Mouse (Mus musculus): ENCODE measurements around the gene Prss32.
"Not testable (repeated sequence)": the region's sequence is repeated elsewhere in the genome, so short reads cannot be mapped to it uniquely, and the experiment has no call there.

Gene Prss32

GRCm38 (mm10) chr17:23843141-23843811, 379 bp upstream of the Prss32 start:
- no peak for DNase-seq

- no peak for DNase-seq
Observed at GRCm38 (mm10) chr17:23850028-23850427, 6.4 kb downstream of the Prss32 start.

DNA sequence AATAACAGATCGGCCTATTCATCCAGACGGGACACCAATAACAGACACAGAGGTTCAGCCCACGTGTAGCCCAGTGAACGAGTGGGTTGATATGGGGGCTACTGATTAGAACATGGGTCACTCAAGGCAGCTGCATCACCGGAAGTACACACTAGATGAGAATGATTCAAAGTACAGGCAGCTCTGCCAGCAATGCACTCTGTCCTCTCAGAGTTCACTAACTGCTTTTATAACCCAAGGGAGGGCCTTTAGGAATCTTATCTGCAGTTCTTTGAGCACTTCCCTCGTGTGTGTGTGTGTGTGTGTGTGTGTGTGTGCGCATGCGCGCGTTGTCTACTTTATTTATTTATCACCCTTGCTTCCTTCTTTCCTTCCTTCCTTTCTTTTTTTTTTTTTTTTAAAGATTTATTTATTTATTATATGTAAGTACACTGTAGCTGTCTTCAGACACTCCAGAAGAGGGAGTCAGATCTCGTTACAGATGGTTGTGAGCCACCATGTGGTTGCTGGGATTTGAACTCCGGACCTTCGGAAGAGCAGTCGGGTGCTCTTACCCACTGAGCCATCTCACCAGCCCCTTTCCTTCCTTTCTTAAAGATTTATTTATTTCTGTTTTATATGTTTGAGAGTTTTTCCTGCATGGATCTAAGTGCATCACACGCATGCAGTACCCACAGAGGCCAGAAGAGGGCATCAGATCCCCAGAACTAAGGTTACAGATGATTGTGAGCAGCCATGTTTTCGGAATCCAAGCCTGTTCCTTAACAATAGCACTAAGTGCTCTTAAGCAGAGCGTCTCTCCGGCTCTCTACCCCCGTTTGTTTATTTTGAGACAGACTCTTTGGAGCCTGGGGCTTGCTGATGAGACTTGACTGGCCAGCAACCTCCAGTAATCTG, 7.4 kb downstream of the Prss32 start:
- no peak for DNase-seq

DNA sequence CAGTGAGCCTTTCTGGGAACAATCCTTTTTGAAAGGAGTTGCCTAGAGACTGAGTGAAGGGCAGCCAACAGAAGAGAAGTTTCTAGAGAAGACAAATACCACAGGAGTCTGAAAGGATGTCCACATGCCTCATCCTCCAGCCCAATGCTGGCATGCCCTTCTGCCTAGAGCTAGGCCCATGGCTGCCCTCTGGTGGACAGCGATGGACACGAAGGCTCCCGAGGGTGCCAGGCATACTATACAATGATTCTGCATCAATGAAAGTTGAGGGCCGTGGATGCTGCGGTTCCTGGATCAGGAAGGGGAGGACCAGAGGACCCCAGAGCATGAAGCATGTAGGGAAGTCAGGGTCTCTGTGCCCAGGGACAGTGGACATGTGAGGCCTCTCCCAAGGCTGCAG, 9.6 kb downstream of the Prss32 start:
- DNase-seq = no peak

DNA sequence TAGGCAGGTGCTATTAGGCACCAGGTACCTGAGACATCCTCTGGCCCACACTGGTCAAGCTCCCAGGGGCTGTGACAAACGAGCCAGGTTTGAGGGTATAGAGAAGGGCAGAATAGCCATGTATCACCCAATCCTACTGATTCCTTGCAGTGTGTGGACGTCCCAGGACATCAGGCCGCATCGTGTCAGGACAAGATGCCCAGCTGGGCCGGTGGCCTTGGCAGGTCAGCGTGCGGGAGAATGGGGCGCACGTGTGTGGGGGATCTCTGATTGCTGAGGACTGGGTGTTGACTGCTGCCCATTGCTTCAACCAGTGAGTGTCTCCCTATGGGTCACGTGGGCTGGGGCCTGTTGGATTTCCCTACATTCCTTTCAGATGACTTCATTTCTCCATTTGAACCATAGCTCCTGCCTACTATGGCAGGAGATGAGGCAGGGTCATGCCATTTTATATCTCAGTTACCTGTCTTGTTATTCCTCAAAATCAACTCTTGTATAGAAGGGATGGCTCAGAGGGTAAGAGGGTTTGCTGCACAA, 10.6 kb downstream of the Prss32 start:
- DNase-seq = no peak

DNA sequence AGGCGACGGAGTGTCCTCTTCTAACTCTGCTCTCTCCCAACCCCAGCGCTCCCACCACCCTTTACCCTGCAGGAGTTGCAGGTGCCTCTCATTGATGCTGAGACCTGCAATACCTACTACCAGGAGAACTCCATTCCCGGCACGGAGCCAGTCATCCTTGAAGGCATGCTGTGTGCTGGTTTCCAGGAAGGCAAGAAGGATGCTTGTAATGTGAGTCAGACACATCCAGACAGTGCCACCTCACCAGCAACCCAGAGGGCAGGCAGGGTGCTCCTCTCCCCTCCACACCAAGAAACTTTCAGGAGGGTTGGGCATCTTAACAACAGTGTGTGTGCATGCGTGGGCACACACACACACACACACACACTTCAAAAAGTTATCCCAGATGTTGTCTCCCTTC, 13.5 kb downstream of the Prss32 start:
- DNase-seq = no peak

DNA sequence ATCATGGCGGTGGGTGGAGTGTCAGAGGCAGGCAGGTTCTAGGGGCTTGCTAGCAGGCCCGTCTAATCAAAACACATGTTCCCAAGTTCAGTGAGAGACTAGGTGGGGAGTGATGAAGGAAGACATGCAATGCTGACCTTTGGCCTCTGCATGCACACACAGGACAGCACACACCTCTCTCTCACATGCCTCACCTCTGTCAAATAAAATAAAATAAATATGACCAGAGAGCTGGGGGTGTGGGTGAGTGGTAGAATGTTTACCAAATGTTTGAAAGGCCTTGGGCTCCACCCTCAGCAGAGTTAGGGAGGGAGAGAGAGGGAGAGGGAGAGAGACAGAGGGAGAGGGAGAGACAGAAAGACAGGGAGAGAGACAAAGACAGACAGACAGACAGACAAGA, 14.3 kb downstream of the Prss32 start:
- no peak for DNase-seq

DNA sequence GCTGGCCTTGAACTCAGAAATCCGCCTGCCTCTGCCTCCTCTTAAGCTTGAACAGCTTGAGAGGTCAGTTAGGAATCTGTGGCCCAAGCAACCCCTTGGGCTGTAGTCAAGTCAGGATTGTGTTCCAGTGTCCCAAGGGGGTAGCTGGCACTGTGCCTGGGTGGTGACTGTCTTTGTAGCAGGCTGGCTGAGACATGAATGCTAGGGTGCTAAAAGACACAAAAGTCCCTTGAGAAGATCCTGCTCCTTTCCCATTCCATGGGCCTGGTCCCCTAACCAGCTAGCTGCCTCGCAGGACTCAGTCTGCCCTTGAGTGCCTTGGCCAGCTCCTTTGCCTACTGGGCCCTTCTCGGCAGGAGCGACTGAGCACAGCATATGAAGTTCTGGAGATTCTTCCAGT, 19.3 kb downstream of the Prss32 start:
- no peak for DNase-seq

DNA sequence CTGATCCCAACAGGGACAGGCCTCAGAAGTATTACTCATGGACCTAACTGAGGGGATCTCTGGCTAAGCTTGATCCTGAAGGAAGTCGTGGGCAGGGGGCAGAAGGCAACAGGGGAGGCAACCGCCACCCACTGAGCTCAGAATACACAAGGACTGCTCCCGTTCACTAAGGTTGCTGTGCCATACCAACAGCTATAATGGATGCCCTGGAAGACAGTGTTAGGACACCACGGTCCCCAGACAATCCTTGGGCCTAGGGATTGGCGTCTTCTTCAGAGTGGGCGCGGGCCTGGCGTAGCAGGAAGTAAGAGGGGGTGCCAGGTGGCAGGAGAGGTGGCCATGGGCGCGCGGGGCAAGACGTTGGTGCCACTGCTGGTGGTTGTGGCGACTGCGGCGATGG, 24.1 kb downstream of the Prss32 start, which contains the start of gene Prss21:
TSS of gene Prss21 (plus strand) at position 301 of the 400 bp plus-strand sequence.
- no peak for DNase-seq

DNA sequence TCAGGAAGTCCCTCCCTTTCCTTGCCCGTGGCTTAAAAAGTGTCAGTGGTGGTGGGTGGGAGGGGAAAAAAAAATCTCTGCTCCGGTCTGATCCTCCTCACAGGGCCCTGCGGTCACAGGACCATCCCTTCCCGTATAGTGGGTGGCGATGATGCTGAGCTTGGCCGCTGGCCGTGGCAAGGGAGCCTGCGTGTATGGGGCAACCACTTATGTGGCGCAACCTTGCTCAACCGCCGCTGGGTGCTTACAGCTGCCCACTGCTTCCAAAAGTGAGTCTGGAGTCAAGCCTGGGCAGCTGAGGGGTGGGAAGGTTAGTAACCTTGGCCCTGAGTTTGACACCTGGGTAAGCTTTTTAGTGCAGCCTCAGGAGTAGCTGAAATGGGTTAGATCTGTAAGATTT, 24.9 kb downstream of the Prss32 start:
- DNase-seq = no peak

- no peak for DNase-seq
Observed at GRCm38 (mm10) chr17:23873884-23874856, 30.5 kb downstream of the Prss32 start.

- no peak for DNase-seq
Observed at GRCm38 (mm10) chr17:23876741-23877140, 33.1 kb downstream of the Prss32 start.

GRCm38 (mm10) chr17:23877166-23877565, 33.5 kb downstream of the Prss32 start:
- no peak for DNase-seq

DNA sequence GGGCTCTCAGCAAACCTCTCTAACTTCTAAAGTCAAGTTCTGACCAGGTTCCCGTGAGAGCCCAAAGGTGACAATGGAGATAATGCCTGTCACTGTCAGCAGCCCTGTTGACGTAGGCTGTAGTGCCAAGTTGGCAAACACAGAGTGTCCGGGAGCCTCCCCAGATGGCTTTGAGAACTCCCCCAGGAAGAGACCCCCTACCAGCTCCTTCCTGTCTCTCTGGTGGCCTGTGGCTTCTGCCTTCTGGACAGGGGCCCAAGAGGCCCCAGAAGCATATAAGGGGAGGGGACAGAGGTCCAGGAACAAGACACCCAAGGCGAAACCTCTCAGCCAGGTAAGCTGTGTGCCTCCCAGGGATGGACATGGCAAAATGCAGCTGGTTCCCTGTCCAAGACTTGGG, 36.9 kb downstream of the Prss32 start, which contains the start of the genes Dcpp1 and Dcpp2:
TSS of gene Dcpp1 (plus strand) at position 301 of the 400 bp plus-strand sequence.
TSS of gene Dcpp2 (plus strand) at position 305 of the 400 bp plus-strand sequence.
- DNase-seq = not testable (repeated sequence)
